Comparison of ENCODE assay signal across 9 mouse cellular contexts in the genomic region with DNA sequence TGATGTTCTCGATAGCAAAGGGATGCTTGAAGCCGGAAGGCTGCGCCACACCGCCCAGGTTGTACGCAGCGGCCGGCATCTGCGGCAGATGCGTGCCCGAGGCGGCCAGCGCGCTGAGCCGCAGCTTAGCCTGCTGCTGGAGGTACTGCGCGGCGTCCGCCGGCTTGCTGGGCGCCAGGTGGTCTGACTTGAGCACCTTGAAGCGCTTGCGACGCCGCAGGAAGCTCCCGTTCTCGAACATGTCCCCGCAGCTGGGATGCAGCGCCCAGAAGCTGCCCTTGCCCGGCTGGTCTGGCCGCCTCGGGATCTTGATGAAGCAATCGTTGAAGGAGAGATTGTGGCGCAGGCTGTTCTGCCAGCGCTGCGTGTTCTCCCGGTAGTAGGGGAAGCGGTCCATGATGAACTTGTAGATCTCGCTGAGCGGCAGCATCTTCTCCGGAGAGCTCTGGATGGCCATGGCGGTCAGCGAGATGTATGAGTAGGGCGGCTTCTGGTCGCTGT. TPM values are rescaled to one million over a fixed set of nuclear protein-coding genes. Genes with fewer than 3 reads are reported as not detected.
DNase-seq lines count a peak whose midpoint lies in the region; ATAC-seq and TF ChIP-seq lines count a peak whose summit lies in the region.
"Had no signal": no experiment of that assay in that cellular context is flagged by ENCODE, and none has a peak within 500 bp of the region (broad histone marks: within the 10 kb centered on the region; RNA-seq: fewer than 3 reads in every experiment).

No protein-coding gene starts in this region.

- no peak for DNase-seq in kidney, postnatal 0 days (ENCODE audit: low spot score)
- DNase-seq in kidney, adult 8-10 months: no peak
- DNase-seq in thymus, adult 2 months: peak; percentile 39
- no peak for DNase-seq in layer of hippocampus, postnatal 10 days (ENCODE audit: low spot score in 2 of 2)
- no peak for DNase-seq in left cerebral cortex, adult 11 months (ENCODE audit: low spot score)
- no peak for DNase-seq in layer of hippocampus, adult 9-11 months
- DNase-seq: kidney, postnatal 10 days had no signal

- no peak overlapping the region for H3K9ac ChIP-seq in kidney, postnatal 0 days (ENCODE audit: low read depth, low read length)
- H3K9ac ChIP-seq in embryonic facial prominence, embryonic 13.5 days: no peak overlapping the region
- no peak overlapping the region for H3K9ac ChIP-seq in limb, embryonic 12.5 days (replicated peaks)

- peaks cover 5% of the 10 kb centered on the region; the same call in 1 of the 2 replicates for H3K4me1 ChIP-seq in kidney, postnatal 0 days (replicated peaks; ENCODE audit: insufficient read depth, low read length)
- H3K4me1 ChIP-seq in embryonic facial prominence, embryonic 13.5 days: peaks cover 34% of the 10 kb centered on the region
- peaks cover 28% of the 10 kb centered on the region for H3K4me1 ChIP-seq in limb, embryonic 12.5 days (replicated peaks)
- peaks cover 52% of the 10 kb centered on the region for H3K4me1 ChIP-seq in thymus, adult 2 months (replicated peaks; ENCODE audit: control insufficient read depth, insufficient read depth, low read length)

- no peaks in the 10 kb centered on the region for H3K9me3 ChIP-seq in kidney, postnatal 0 days (replicated peaks; ENCODE audit: low read length)
- H3K9me3 ChIP-seq in embryonic facial prominence, embryonic 13.5 days: no peaks in the 10 kb centered on the region
- H3K9me3 ChIP-seq in limb, embryonic 12.5 days: no peaks in the 10 kb centered on the region

- H3K4me2 ChIP-seq in kidney, postnatal 0 days (ENCODE audit: low read length): no peak overlapping the region
- peak overlapping the region; percentile 37 for H3K4me2 ChIP-seq in embryonic facial prominence, embryonic 13.5 days
- H3K4me2 ChIP-seq in limb, embryonic 12.5 days: peak overlapping the region; percentile 24

- H3K27me3 ChIP-seq in kidney, postnatal 0 days (ENCODE audit: insufficient read depth, low read length): peaks cover 98% of the 10 kb centered on the region
- peaks cover 98% of the 10 kb centered on the region for H3K27me3 ChIP-seq in embryonic facial prominence, embryonic 13.5 days
- H3K27me3 ChIP-seq in limb, embryonic 12.5 days: peaks cover 95% of the 10 kb centered on the region
- peaks cover 25% of the 10 kb centered on the region for H3K27me3 ChIP-seq in thymus, adult 2 months (ENCODE audit: control insufficient read depth, insufficient read depth, low read length)

- no peak overlapping the region for H3K27ac ChIP-seq in kidney, postnatal 0 days
- no peak overlapping the region for H3K27ac ChIP-seq in embryonic facial prominence, embryonic 13.5 days
- no peak overlapping the region for H3K27ac ChIP-seq in limb, embryonic 12.5 days
- no peak overlapping the region for H3K27ac ChIP-seq in thymus, adult 2 months (ENCODE audit: control insufficient read depth, insufficient read depth, low read length)

- 0 out of 2 replicates have a peak overlapping the region, but pooled peaks have one; percentile 4 for H3K4me3 ChIP-seq in kidney, postnatal 0 days (replicated peaks; ENCODE audit: low read depth, low read length)
- H3K4me3 ChIP-seq in embryonic facial prominence, embryonic 13.5 days: peak overlapping the region; percentile 19; the same call in 1 of the 2 replicates
- peak overlapping the region; percentile 19 for H3K4me3 ChIP-seq in limb, embryonic 12.5 days (replicated peaks)
- peak overlapping the region; percentile 52 for H3K4me3 ChIP-seq in thymus, adult 2 months (ENCODE audit: control insufficient read depth, insufficient read depth, low read length)

- under 1% methylated on average over 44 of the region's 44 CpGs for WGBS in kidney, postnatal 0 days
- under 1% methylated on average over 44 of the region's 44 CpGs for WGBS in embryonic facial prominence, embryonic 13.5 days
- WGBS in limb, embryonic 12.5 days: under 1% methylated on average over 44 of the region's 44 CpGs
- 5% methylated on average over 44 of the region's 44 CpGs for WGBS in thymus, adult 2 months

- no peak for TF ChIP-seq CTCF in kidney, postnatal 0 days (IDR thresholded peaks at IDR 0.05; ENCODE audit: low read depth)
- no peak for TF ChIP-seq CTCF in thymus, adult 2 months (IDR thresholded peaks at IDR 0.05; ENCODE audit: borderline replicate concordance, control insufficient read depth, extremely low read depth, insufficient read depth, low read length, poor library complexity)

- no peak for TF ChIP-seq POLR2A in thymus, adult 2 months (IDR thresholded peaks at IDR 0.05; ENCODE audit: control insufficient read depth, extremely low read depth, insufficient read depth, low read length, poor library complexity)

- no peak for ATAC-seq in kidney, postnatal 0 days (replicated peaks; ENCODE audit: low FRiP score, low read depth)
- ATAC-seq in embryonic facial prominence, embryonic 13.5 days (ENCODE audit: insufficient number of reproducible peaks, insufficient read depth, low FRiP score, low TSS enrichment, low read depth): no peak
- no peak for ATAC-seq in limb, embryonic 12.5 days (ENCODE audit: insufficient number of reproducible peaks, insufficient read depth, low FRiP score, low TSS enrichment, low read depth)

- H3K36me3 ChIP-seq in kidney, postnatal 0 days (ENCODE audit: insufficient read depth, low read length): no peaks in the 10 kb centered on the region
- no peaks in the 10 kb centered on the region for H3K36me3 ChIP-seq in embryonic facial prominence, embryonic 13.5 days
- no peaks in the 10 kb centered on the region for H3K36me3 ChIP-seq in limb, embryonic 12.5 days
- H3K36me3 ChIP-seq in thymus, adult 2 months (ENCODE audit: control insufficient read depth, insufficient read depth, low read length): no peaks in the 10 kb centered on the region

RNA-seq across cellular contexts. Expression of gene Foxb1, which starts 1.0 kb away (rescaled TPM):
- polyA plus RNA-seq in kidney, postnatal 0 days (2015; fragmentation: Nextera tagmentation; extraction: Ambion mirVana): not detected in 2 replicates
- 0.08 TPM in 1 of 2 replicates, not detected in the other for polyA plus RNA-seq in embryonic facial prominence, embryonic 13.5 days (2015; fragmentation: Nextera tagmentation; extraction: Ambion mirVana)
- polyA plus RNA-seq in limb, embryonic 12.5 days (2016; fragmentation: Nextera tagmentation; extraction: Ambion mirVana): 0.14 TPM in 1 of 2 replicates, not detected in the other
- 1.0 and 1.7 TPM in 2 replicates for polyA plus RNA-seq in thymus, adult 2 months (2012; rRNA removed)
- total RNA-seq in layer of hippocampus, postnatal 10 days (2021): under 1 TPM in 1 of 2 experiments, not detected in 1; 0.11 TPM
